Mouse (Mus musculus): ENCODE measurements at regions not wholly inside any gene's neighbourhood (a gene's known extent, or its start where the extent isn't known, plus 50 kb on each side); places are given as distances from the start of the nearest gene placed in this dataset.

- Histone ChIP-seq H3K4me2 (replicated peaks; ENCODE audit: low read depth) (no peak overlapping the region), H3K4me1 (replicated peaks; ENCODE audit: control insufficient read depth, insufficient read depth) (no peaks in the 10 kb centered on the region), H3K9me3 (ENCODE audit: control insufficient read depth, low read length) (no peaks in the 10 kb centered on the region), H3K4me3 (ENCODE audit: low read depth, low read length) (no peak overlapping the region), H3K27ac (replicated peaks) (peak overlapping the region; percentile 40; the same call in 1 of the 2 replicates), H3K9ac (ENCODE audit: low read length) (no peak overlapping the region), H3K36me3 (ENCODE audit: control insufficient read depth, insufficient read depth, low read length) (no peaks in the 10 kb centered on the region), H3K27me3 (ENCODE audit: control insufficient read depth, insufficient read depth, low read length) (no peaks in the 10 kb centered on the region)
- no peak for TF ChIP-seq EP300 (optimal IDR thresholded peaks at IDR 0.05)
- TF ChIP-seq CTCF (IDR thresholded peaks at IDR 0.05; ENCODE audit: low read depth) = no peak
- 31% methylated on average over 7 of the region's 7 CpGs for WGBS
- peak; percentile 47; the same call in 1 of the 2 replicates for ATAC-seq (ENCODE audit: low FRiP score, low TSS enrichment)
- DNase-seq (ENCODE audit: low spot score) = peak; percentile 37
Measured at GRCm38 (mm10) chr14:24578535-24579111, 91.7 kb downstream of the Rps24 start.

- Histone ChIP-seq H3K36me3 (ENCODE audit: control insufficient read depth, insufficient read depth, low read length) (no peaks in the 10 kb centered on the region), H3K9ac (ENCODE audit: low read length) (no peak overlapping the region), H3K27ac (replicated peaks) (peak overlapping the region; percentile 30), H3K4me1 (replicated peaks; ENCODE audit: control insufficient read depth, insufficient read depth) (no peaks in the 10 kb centered on the region), H3K9me3 (ENCODE audit: control insufficient read depth, low read length) (no peaks in the 10 kb centered on the region), H3K4me2 (replicated peaks; ENCODE audit: low read depth) (no peak overlapping the region), H3K27me3 (ENCODE audit: control insufficient read depth, insufficient read depth, low read length) (no peaks in the 10 kb centered on the region), H3K4me3 (ENCODE audit: low read depth, low read length) (no peak overlapping the region)
- ATAC-seq (ENCODE audit: low FRiP score, low TSS enrichment) (0 out of 2 replicates have a peak, but pooled peaks have one; percentile 32), DNase-seq (ENCODE audit: low spot score) (no peak)
- no peak for TF ChIP-seq EP300 (optimal IDR thresholded peaks at IDR 0.05)
- TF ChIP-seq CTCF (IDR thresholded peaks at IDR 0.05; ENCODE audit: low read depth) = no peak
- WGBS = 18% methylated on average over 9 of the region's 9 CpGs
Measured at GRCm38 (mm10) chr14:24579153-24579795, 92.3 kb downstream of the Rps24 start.

- H3K9ac ChIP-seq (ENCODE audit: low read length) = no peak overlapping the region
- no peak for DNase-seq (ENCODE audit: low spot score)
- no peak overlapping the region for H3K4me3 ChIP-seq (ENCODE audit: low read depth, low read length)
- ATAC-seq (ENCODE audit: low FRiP score, low TSS enrichment) = no peak
- H3K27ac ChIP-seq (replicated peaks) = no peak overlapping the region
- peak; percentile 52 for TF ChIP-seq CTCF (IDR thresholded peaks at IDR 0.05; ENCODE audit: low read depth)
- no peak for TF ChIP-seq EP300 (optimal IDR thresholded peaks at IDR 0.05)
- H3K4me1 ChIP-seq (replicated peaks; ENCODE audit: control insufficient read depth, insufficient read depth) = no peaks in the 10 kb centered on the region
- H3K9me3 ChIP-seq (ENCODE audit: control insufficient read depth, low read length) = no peaks in the 10 kb centered on the region
- no peaks in the 10 kb centered on the region for H3K36me3 ChIP-seq (ENCODE audit: control insufficient read depth, insufficient read depth, low read length)
- H3K27me3 ChIP-seq (ENCODE audit: control insufficient read depth, insufficient read depth, low read length) = no peaks in the 10 kb centered on the region
- 61% methylated on average over 7 of the region's 7 CpGs for WGBS
- no peak overlapping the region for H3K4me2 ChIP-seq (replicated peaks; ENCODE audit: low read depth)
Measured at GRCm38 (mm10) chr14:24586133-24586908, 99.4 kb downstream of the Rps24 start.

GRCm38 (mm10) chr14:24586982-24587672 lies 100.2 kb downstream of the Rps24 start:
- 73% methylated on average over 12 of the region's 12 CpGs for WGBS
- Histone ChIP-seq H3K27me3 (ENCODE audit: control insufficient read depth, insufficient read depth, low read length) (no peaks in the 10 kb centered on the region), H3K9me3 (ENCODE audit: control insufficient read depth, low read length) (no peaks in the 10 kb centered on the region), H3K9ac (ENCODE audit: low read length) (no peak overlapping the region), H3K4me3 (ENCODE audit: low read depth, low read length) (no peak overlapping the region), H3K36me3 (ENCODE audit: control insufficient read depth, insufficient read depth, low read length) (no peaks in the 10 kb centered on the region), H3K27ac (replicated peaks) (no peak overlapping the region), H3K4me1 (replicated peaks; ENCODE audit: control insufficient read depth, insufficient read depth) (no peaks in the 10 kb centered on the region), H3K4me2 (replicated peaks; ENCODE audit: low read depth) (no peak overlapping the region)
- TF ChIP-seq EP300 (optimal IDR thresholded peaks at IDR 0.05) = no peak
- TF ChIP-seq CTCF (IDR thresholded peaks at IDR 0.05; ENCODE audit: low read depth) = no peak
- ATAC-seq (ENCODE audit: low FRiP score, low TSS enrichment) (0 out of 2 replicates have a peak, but pooled peaks have one; percentile 24), DNase-seq (ENCODE audit: low spot score) (no peak)

- H3K4me2 ChIP-seq (replicated peaks; ENCODE audit: low read depth) = no peak overlapping the region
- H3K36me3 ChIP-seq (ENCODE audit: control insufficient read depth, insufficient read depth, low read length) = no peaks in the 10 kb centered on the region
- no peak overlapping the region for H3K27ac ChIP-seq (replicated peaks)
- H3K9me3 ChIP-seq (ENCODE audit: control insufficient read depth, low read length) = no peaks in the 10 kb centered on the region
- H3K9ac ChIP-seq (ENCODE audit: low read length) = no peak overlapping the region
- ATAC-seq (ENCODE audit: low FRiP score, low TSS enrichment) (no peak), DNase-seq (ENCODE audit: low spot score) (no peak)
- TF ChIP-seq CTCF (IDR thresholded peaks at IDR 0.05; ENCODE audit: low read depth) (no peak), EP300 (optimal IDR thresholded peaks at IDR 0.05) (no peak)
- 57% methylated on average over 3 of the region's 3 CpGs for WGBS
- H3K27me3 ChIP-seq (ENCODE audit: control insufficient read depth, insufficient read depth, low read length) = no peaks in the 10 kb centered on the region
- no peaks in the 10 kb centered on the region for H3K4me1 ChIP-seq (replicated peaks; ENCODE audit: control insufficient read depth, insufficient read depth)
- no peak overlapping the region for H3K4me3 ChIP-seq (ENCODE audit: low read depth, low read length)
Measured at GRCm38 (mm10) chr14:24588041-24588440, 101.1 kb downstream of the Rps24 start.

All from stomach, postnatal 0 days (tissue).